ENCODE assay signal across 8 mouse cellular contexts in the genomic region with DNA sequence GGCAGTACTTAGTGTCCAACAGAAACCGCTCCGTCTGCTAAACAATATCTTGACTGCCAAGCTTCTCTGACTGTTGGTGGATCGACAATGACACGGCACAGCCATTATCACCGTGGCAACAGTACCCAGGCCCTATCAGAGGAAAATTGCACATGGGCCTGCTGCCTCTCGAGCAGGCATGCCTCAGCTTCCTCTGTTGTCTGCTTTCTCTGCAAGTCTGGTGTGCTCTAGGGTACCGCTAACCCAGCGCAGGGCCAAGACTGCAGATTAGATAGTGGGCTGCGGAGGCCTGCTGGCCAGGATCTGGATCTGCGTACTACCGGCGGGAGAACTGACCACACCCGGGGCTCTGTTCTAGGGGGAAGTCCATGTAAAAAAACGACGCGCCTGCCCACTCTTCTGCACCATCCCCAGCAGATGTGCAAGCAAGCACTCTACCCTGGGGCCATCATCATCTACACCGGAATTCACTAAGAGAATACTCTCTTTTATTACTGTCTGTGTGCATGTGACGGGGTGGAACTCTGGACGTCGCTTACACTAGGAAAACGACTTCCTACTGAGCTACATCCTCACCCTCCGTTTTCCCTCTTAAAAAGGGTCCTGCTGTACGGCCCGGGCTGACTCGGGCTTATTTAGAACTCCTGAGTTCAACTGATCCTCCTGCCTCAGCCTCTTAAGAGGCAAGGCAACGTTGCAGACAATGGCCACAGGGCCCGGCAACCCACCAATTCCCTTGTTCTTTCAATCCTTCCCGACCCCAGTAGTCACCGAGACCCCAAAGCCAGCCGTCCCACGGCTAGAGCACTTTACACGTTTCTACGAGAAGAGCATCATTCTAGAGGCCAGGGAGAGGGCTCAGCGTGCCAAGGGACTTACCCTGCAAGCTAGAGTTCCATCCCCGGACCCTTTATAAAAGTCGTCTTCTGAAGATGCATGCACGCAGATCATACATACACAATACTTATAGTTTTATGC. TPM values are rescaled to one million over a fixed set of nuclear protein-coding genes. Genes with fewer than 3 reads are reported as not detected.
DNase-seq lines count a peak whose midpoint lies in the region; TF ChIP-seq lines count a peak whose summit lies in the region.

No protein-coding gene starts in this region.

- no peak overlapping the region for H3K27ac ChIP-seq in cortical plate, adult 2 months (ENCODE audit: insufficient read depth, low read length)
- H3K27ac ChIP-seq in hindbrain, embryonic 10.5 days = peak overlapping the region; percentile 91

- no peaks in the 10 kb centered on the region for H3K9me3 ChIP-seq in hindbrain, embryonic 10.5 days
- H3K9me3 ChIP-seq in megakaryocyte, embryonic 14.5 days = no peaks in the 10 kb centered on the region

- H3K36me3 ChIP-seq in hindbrain, embryonic 10.5 days = peaks cover 19% of the 10 kb centered on the region
- peaks cover 42% of the 10 kb centered on the region for H3K36me3 ChIP-seq in megakaryocyte, embryonic 14.5 days (replicated peaks; ENCODE audit: low read length)

- whole genome bisulfite sequencing in hindbrain, embryonic 10.5 days = 8% methylated on average over 37 of the region's 37 CpGs

- DNase-seq in right cerebral cortex, postnatal 4 days = peak; percentile 20
- DNase-seq in right cerebral cortex, postnatal 10 days (ENCODE audit: low spot score in 2 of 2) = no peak
- peak; percentile 33 for DNase-seq in hindbrain, embryonic 10.5 days (ENCODE audit: low spot score)
- DNase-seq in urinary bladder, postnatal 10 days (ENCODE audit: low spot score) = no peak
- DNase-seq in adrenal gland, adult 8-10 months = no peak
- DNase-seq in frontal cortex, adult 2 months (ENCODE audit: extremely low spot score in 1 of 2, low spot score in 1 of 2) = no peak

- no peaks in the 10 kb centered on the region for H3K27me3 ChIP-seq in hindbrain, embryonic 10.5 days (ENCODE audit: insufficient read depth, poor library complexity, severe bottlenecking)
- H3K27me3 ChIP-seq in megakaryocyte, embryonic 14.5 days (replicated peaks) = no peaks in the 10 kb centered on the region

- TF ChIP-seq CTCF in cortical plate, adult 2 months (IDR thresholded peaks at IDR 0.05; ENCODE audit: extremely low read depth, insufficient read depth, low read length) = no peak

- peak overlapping the region; percentile 52 for H3K4me3 ChIP-seq in cortical plate, adult 2 months (ENCODE audit: insufficient read depth, low read length)
- peak overlapping the region; percentile 90 for H3K4me3 ChIP-seq in hindbrain, embryonic 10.5 days
- H3K4me3 ChIP-seq in megakaryocyte, embryonic 14.5 days (replicated peaks) = peak overlapping the region; percentile 99

- TF ChIP-seq POLR2A in cortical plate, adult 2 months (IDR thresholded peaks at IDR 0.05; ENCODE audit: extremely low read depth, insufficient read depth, low read length) = no peak

- H3K4me1 ChIP-seq in cortical plate, adult 2 months (ENCODE audit: control insufficient read depth, insufficient read depth, low read length) = no peaks in the 10 kb centered on the region; the same call in 1 of the 2 replicates
- H3K4me1 ChIP-seq in hindbrain, embryonic 10.5 days (replicated peaks) = peaks cover 48% of the 10 kb centered on the region
- H3K4me1 ChIP-seq in megakaryocyte, embryonic 14.5 days = peaks cover 81% of the 10 kb centered on the region

RNA-seq across cellular contexts. Expression of a gene that starts 1.1 kb away (rescaled TPM):
- 64.3 and 69.7 TPM in 2 replicates for polyA plus RNA-seq in cortical plate, adult 2 months (2012; rRNA removed)
- polyA plus RNA-seq in hindbrain, embryonic 10.5 days (2016; fragmentation: Nextera tagmentation; extraction: Ambion mirVana) = 230 and 235 TPM in 2 replicates
- polyA plus RNA-seq in megakaryocyte, embryonic 14.5 days (2012; ENCODE audit: insufficient read depth, low replicate concordance) = 46.1 and 131 TPM in 2 replicates
- 100 to 1,000 TPM; 132 to 279 (median 202) TPM for total RNA-seq in adrenal gland, adult 8-10 months (2022)
- 56.0 and 67.3 TPM in 2 replicates for polyA plus RNA-seq in frontal cortex, adult 2 months (2012; rRNA removed)

RNA-seq across cellular contexts. Expression of a gene that starts 21.8 kb away (rescaled TPM):
- polyA plus RNA-seq in cortical plate, adult 2 months (2012; rRNA removed) = 0.68 and 0.90 TPM in 2 replicates
- polyA plus RNA-seq in hindbrain, embryonic 10.5 days (2016; fragmentation: Nextera tagmentation; extraction: Ambion mirVana) = 0.09 and 0.15 TPM in 2 replicates
- polyA plus RNA-seq in megakaryocyte, embryonic 14.5 days (2012; ENCODE audit: insufficient read depth, low replicate concordance) = 4.2 and 6.8 TPM in 2 replicates
- 10 to 100 TPM; 12.0 to 20.8 (median 16.8) TPM for total RNA-seq in adrenal gland, adult 8-10 months (2022)
- polyA plus RNA-seq in frontal cortex, adult 2 months (2012; rRNA removed) = 0.76 and 0.92 TPM in 2 replicates

Comparison
In these comparisons a context has a peak if more than half of its experiments do, and no peak if none do; other contexts are left out.
1. DNase-seq: peak in right cerebral cortex, postnatal 4 days (single experiment) and hindbrain, embryonic 10.5 days (single experiment); none in right cerebral cortex, postnatal 10 days (0 of 2), urinary bladder, postnatal 10 days (single experiment), adrenal gland, adult 8-10 months (single experiment) and frontal cortex, adult 2 months (0 of 2).
2. Peak in every context shown above with its lines, with median percentiles within 50 percentile points of each other: H3K4me3 ChIP-seq.